Mouse (Mus musculus): Measurements from ENCODE around the gene Usp34. TPM values are rescaled to one million over a fixed set of nuclear protein-coding genes. Genes with fewer than 3 reads are reported as not detected.
"Not testable (repeated sequence)": the region's sequence is repeated elsewhere in the genome, so short reads cannot be mapped to it uniquely, and the experiment has no call there.

The Usp34 gene
- polyA plus RNA-seq, 1 experiment from 2014 or later, result 25.5 TPM

DNA sequence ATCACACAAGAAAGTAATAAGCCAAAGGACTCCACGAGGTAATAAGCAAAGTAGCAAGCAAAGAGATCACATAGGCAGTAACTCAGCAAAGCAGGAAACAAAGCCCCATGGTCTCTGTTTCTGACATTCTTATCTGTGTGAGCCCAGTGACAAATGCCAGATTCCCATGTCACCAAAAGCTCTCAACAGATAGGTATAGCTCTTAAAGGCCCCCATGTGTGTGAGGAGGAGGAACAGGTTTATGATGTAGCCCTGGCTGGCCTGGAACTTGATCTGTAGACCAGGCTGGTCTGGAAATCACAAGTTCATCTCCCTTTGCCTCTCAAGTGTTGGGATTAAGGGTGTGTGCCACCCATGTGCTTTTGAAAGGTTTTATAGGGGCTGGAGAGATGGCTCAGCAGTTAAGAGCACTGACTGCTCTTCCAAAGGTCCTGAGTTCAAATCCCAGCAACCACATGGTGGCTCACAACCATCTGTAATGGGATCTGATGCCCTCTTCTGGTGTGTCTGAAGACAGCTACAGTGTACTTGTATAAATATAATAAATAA, 53.1 kb downstream of the Usp34 start:
- H3K27me3 ChIP-seq; H3K27ac ChIP-seq (replicated peaks); H3K4me2 ChIP-seq (replicated peaks); H3K4me3 ChIP-seq (replicated peaks); ATAC-seq (ENCODE audit: insufficient number of reproducible peaks, low FRiP score, low TSS enrichment, low read depth); H3K9ac ChIP-seq; H3K4me1 ChIP-seq; H3K9me3 ChIP-seq (replicated peaks): not testable (repeated sequence)
- 77% methylated on average over 1 of the region's 1 CpGs for WGBS
- H3K36me3 ChIP-seq, result peaks cover 39% of the 10 kb centered on the region

DNA sequence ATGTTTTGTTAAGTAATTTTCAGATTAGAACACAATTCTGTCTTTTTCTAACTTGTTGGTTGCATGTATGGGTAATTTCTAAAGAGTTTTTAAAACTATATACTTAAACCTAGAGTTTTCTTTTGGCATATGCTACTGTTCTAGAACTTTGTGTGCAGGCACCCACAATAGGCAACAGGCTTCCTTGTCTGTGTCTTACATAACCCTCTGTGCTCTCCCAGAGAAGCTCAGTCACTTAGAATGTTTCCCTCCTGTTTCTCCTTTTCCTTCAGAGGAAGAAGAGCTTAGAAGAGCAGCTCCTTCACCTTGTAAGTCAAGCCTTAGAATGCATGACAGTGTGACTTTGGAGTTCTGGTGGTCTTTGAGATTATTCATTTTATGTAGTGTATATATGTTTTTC, 55.6 kb downstream of the Usp34 start:
- Histone ChIP-seq H3K4me3 (replicated peaks) (no peak overlapping the region), H3K27me3 (no peaks in the 10 kb centered on the region), H3K36me3 (peaks cover 31% of the 10 kb centered on the region), H3K9ac (no peak overlapping the region), H3K4me2 (replicated peaks) (no peak overlapping the region), H3K27ac (replicated peaks) (no peak overlapping the region), H3K4me1 (no peaks in the 10 kb centered on the region), H3K9me3 (replicated peaks) (no peaks in the 10 kb centered on the region)
- no peak for ATAC-seq (ENCODE audit: insufficient number of reproducible peaks, low FRiP score, low TSS enrichment, low read depth)

DNA sequence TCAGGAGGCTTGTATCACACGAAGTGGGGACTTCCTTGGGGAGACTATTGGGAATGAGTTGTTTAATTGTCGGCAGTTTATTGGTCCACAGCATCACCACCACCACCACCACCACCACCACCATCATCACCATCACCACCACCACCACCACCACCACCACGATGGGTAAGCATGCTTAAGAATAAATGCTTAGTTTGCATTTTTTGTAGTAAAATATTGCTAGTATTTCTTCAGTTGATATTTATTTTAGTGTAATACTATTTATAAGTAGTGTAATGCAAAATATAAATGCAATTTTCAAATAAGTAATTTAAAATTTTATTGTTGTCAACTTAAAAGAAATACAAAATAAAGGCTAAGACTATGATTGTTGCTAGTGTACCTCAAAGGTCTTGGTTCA, 57.7 kb downstream of the Usp34 start:
- Histone ChIP-seq H3K4me2 (replicated peaks) (no peak overlapping the region), H3K4me3 (replicated peaks) (no peak overlapping the region), H3K27me3 (no peaks in the 10 kb centered on the region), H3K9me3 (replicated peaks) (no peaks in the 10 kb centered on the region), H3K36me3 (peaks cover 30% of the 10 kb centered on the region), H3K27ac (replicated peaks) (no peak overlapping the region), H3K4me1 (no peaks in the 10 kb centered on the region), H3K9ac (no peak overlapping the region)
- no peak for ATAC-seq (ENCODE audit: insufficient number of reproducible peaks, low FRiP score, low TSS enrichment, low read depth)
- 91% methylated on average over 3 of the region's 3 CpGs for WGBS

DNA sequence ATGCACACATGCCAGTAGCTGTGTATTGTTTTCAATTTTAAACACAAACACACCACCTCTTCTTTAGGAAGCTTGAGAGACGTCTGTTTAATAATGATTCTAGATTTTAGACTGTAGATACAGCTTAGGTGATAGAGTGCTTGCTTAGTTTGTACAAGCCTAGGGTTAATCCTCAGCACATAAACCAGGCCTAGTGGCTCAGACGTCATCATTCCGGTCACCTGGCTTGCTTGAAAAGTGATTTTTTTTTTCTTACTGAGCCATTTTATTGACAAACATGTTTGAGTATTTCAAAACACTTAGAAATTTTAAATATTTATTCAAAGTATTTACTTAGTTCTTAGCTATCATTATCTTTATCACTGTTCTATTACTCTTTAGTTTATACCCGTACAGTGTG, 65.3 kb downstream of the Usp34 start:
- WGBS, result 90% methylated on average over 4 of the region's 4 CpGs
- Histone ChIP-seq H3K27me3 (no peaks in the 10 kb centered on the region), H3K9ac (no peak overlapping the region), H3K4me2 (replicated peaks) (no peak overlapping the region), H3K4me1 (no peaks in the 10 kb centered on the region), H3K36me3 (peaks cover 29% of the 10 kb centered on the region), H3K27ac (replicated peaks) (no peak overlapping the region), H3K9me3 (replicated peaks) (no peaks in the 10 kb centered on the region), H3K4me3 (replicated peaks) (no peak overlapping the region)
- ATAC-seq (ENCODE audit: insufficient number of reproducible peaks, low FRiP score, low TSS enrichment, low read depth), result no peak

DNA sequence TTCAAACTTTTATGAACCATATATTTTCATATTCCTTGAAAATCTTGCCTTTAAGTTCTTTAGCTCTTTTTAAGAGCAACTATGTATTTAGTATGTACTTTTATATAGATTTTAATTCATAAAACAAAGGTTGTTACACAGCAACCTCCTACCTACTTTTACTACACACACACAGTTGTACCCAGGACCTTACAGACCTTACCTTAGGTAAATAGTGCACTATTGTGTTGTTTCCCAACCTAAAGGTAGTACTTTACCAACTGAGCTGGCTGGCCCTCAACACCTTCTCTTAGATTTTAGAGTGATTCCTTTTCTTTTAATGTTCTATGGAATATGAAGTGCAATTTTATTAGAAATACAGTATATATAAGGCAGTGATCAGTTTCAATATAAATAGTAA, 65.8 kb downstream of the Usp34 start:
- Histone ChIP-seq H3K4me2 (replicated peaks) (no peak overlapping the region), H3K36me3 (peaks cover 32% of the 10 kb centered on the region), H3K4me1 (no peaks in the 10 kb centered on the region), H3K9me3 (replicated peaks) (no peaks in the 10 kb centered on the region), H3K9ac (no peak overlapping the region), H3K27ac (replicated peaks) (no peak overlapping the region), H3K4me3 (replicated peaks) (no peak overlapping the region), H3K27me3 (no peaks in the 10 kb centered on the region)
- ATAC-seq (ENCODE audit: insufficient number of reproducible peaks, low FRiP score, low TSS enrichment, low read depth), result no peak

DNA sequence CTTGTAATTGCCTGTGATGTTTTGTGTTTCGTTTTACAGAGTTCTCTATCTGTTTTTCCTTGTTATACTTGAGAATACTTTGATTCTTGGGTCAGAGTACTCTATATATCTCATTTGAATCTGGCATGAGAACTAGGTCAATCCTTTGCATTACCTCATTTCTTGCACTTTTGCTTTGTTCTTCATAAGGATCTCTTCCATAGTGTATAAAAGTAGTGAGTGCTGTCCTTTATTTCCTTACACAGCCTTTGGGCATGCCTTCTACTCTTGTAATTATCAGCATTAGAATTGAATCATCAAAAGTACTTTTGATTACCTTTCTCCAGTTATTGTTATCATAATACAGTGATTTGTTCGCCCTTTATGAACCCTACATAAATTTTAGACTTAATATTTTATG, 73.4 kb downstream of the Usp34 start:
- Histone ChIP-seq H3K9ac (no peak overlapping the region), H3K9me3 (replicated peaks) (no peaks in the 10 kb centered on the region), H3K4me2 (replicated peaks) (no peak overlapping the region), H3K4me3 (replicated peaks) (no peak overlapping the region), H3K36me3 (peaks cover 26% of the 10 kb centered on the region), H3K4me1 (no peaks in the 10 kb centered on the region), H3K27ac (replicated peaks) (no peak overlapping the region), H3K27me3 (no peaks in the 10 kb centered on the region)
- WGBS, result 79% methylated on average over 2 of the region's 2 CpGs
- no peak for ATAC-seq (ENCODE audit: insufficient number of reproducible peaks, low FRiP score, low TSS enrichment, low read depth)

DNA sequence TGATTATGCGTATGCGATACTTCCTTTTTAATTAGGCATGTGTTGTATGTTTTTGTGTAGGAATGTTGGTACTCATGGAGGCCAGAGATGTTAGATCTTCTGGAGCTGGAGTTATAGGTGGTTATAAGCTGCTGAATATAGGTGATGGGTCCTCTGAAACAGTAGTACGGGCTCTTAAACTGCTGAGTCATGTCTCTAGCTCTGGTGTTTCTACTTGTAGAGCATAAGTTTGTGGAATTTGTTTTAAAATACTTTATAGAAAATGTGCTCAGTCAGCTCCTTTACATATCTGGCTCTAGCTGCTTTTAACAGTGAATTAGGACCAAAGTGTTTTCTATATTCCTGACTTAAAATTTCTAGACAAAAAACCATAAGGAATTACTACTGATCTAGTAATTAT, 73.9 kb downstream of the Usp34 start:
- H3K9me3 ChIP-seq (replicated peaks), result no peaks in the 10 kb centered on the region
- no peak overlapping the region for H3K9ac ChIP-seq
- WGBS, result 76% methylated on average over 3 of the region's 3 CpGs
- no peaks in the 10 kb centered on the region for H3K4me1 ChIP-seq
- no peaks in the 10 kb centered on the region for H3K27me3 ChIP-seq
- no peak overlapping the region for H3K27ac ChIP-seq (replicated peaks)
- H3K4me2 ChIP-seq (replicated peaks), result no peak overlapping the region
- no peak for ATAC-seq (ENCODE audit: insufficient number of reproducible peaks, low FRiP score, low TSS enrichment, low read depth)
- peaks cover 22% of the 10 kb centered on the region for H3K36me3 ChIP-seq
- no peak overlapping the region for H3K4me3 ChIP-seq (replicated peaks)

DNA sequence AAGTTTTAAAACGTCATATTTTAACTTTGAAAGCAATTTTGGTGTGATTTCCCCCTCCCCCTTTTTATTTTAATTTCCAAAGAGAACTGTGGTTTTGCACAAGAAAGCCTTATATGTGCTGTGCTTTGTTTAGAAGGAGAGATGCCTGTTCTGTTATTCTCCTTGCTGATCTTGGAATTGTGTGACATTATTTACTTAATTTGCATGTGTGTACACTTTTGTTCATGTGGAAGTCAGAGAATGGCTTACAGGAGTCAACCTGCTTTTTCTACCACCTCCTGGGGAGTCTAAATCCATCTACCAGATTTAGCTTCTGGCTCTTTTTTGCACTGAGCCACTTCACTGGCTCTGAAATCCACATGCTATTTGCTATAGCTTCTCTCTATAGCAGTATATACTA, 76.1 kb downstream of the Usp34 start:
- Histone ChIP-seq H3K27ac (replicated peaks) (no peak overlapping the region), H3K4me2 (replicated peaks) (no peak overlapping the region), H3K36me3 (peaks cover 18% of the 10 kb centered on the region), H3K9me3 (replicated peaks) (no peaks in the 10 kb centered on the region), H3K4me3 (replicated peaks) (no peak overlapping the region), H3K27me3 (no peaks in the 10 kb centered on the region), H3K9ac (no peak overlapping the region), H3K4me1 (no peaks in the 10 kb centered on the region)
- WGBS, result 83% methylated on average over 1 of the region's 1 CpGs
- no peak for ATAC-seq (ENCODE audit: insufficient number of reproducible peaks, low FRiP score, low TSS enrichment, low read depth)

DNA sequence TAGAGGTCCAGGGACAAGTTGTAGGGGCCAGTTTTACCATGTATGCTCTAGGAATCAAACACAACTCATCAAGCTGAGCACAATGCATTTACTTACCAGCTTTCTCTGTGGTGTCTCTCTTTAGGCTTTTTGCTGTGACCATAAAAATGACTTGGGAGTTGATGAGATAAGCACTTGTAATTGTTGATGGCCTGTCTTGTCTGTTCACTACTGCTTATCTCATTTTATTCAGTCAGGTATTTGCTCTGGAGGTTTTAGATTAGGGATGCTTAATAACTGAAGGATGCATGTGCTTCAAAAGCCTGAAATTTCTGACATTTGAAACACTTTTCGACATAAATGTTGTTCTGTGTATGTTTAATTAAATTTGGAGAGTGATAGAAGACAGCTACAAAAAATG, 83.0 kb downstream of the Usp34 start:
- H3K27me3 ChIP-seq, result no peaks in the 10 kb centered on the region
- no peak for ATAC-seq (ENCODE audit: insufficient number of reproducible peaks, low FRiP score, low TSS enrichment, low read depth)
- H3K9ac ChIP-seq, result no peak overlapping the region
- H3K4me3 ChIP-seq (replicated peaks), result no peak overlapping the region
- H3K4me2 ChIP-seq (replicated peaks), result no peak overlapping the region
- H3K4me1 ChIP-seq, result no peaks in the 10 kb centered on the region
- peaks cover 34% of the 10 kb centered on the region for H3K36me3 ChIP-seq
- no peaks in the 10 kb centered on the region for H3K9me3 ChIP-seq (replicated peaks)
- H3K27ac ChIP-seq (replicated peaks), result no peak overlapping the region
- 77% methylated on average over 1 of the region's 1 CpGs for WGBS

DNA sequence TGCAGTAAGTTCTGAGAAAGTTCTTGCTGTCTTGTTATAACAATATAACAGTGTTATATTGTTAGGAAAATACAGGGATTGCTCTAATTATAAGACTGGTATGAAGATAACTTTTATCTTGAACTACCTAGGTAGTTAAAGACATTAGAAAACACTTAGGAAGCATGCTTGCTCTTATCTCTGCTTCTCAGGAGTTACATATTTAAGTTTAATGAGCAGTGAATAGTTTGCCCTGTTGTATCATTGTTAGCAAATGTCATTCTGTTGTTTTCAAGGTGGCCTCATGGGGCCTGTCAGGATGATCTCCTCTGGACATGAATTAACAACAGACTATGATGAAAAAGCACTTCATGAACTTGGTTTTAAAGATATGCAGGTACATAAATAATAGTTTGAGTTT, 85.9 kb downstream of the Usp34 start:
- no peak overlapping the region for H3K9ac ChIP-seq
- no peak overlapping the region for H3K4me2 ChIP-seq (replicated peaks)
- peaks cover 60% of the 10 kb centered on the region for H3K36me3 ChIP-seq
- H3K27me3 ChIP-seq, result no peaks in the 10 kb centered on the region
- no peaks in the 10 kb centered on the region for H3K9me3 ChIP-seq (replicated peaks)
- no peak overlapping the region for H3K4me3 ChIP-seq (replicated peaks)
- ATAC-seq (ENCODE audit: insufficient number of reproducible peaks, low FRiP score, low TSS enrichment, low read depth), result no peak
- H3K4me1 ChIP-seq, result no peaks in the 10 kb centered on the region
- H3K27ac ChIP-seq (replicated peaks), result no peak overlapping the region

DNA sequence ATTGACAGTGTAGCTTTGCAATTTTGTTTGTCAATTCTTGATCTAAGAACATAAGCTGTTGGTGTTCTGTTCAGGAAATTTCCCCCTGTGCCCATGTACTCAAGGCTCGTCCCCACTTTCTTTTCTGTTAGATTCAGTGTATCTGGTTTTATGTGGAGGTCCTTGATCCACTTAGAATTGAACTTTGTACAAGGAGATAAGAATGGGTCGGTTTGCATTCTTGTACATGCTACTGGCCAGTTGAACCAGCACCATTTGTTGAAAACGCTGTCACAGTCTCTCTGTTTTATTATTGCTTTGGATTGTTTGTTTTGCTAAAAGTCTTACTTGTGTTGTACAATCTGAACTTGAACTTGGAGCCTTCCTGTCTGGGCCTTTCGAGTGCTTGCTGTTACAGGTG, 89.9 kb downstream of the Usp34 start:
- Histone ChIP-seq H3K27me3 (no peaks in the 10 kb centered on the region), H3K4me3 (replicated peaks) (no peak overlapping the region), H3K9me3 (replicated peaks) (no peaks in the 10 kb centered on the region), H3K9ac (no peak overlapping the region), H3K27ac (replicated peaks) (no peak overlapping the region), H3K4me1 (no peaks in the 10 kb centered on the region), H3K4me2 (replicated peaks) (no peak overlapping the region), H3K36me3 (peaks cover 61% of the 10 kb centered on the region)
- no peak for ATAC-seq (ENCODE audit: insufficient number of reproducible peaks, low FRiP score, low TSS enrichment, low read depth)
- 88% methylated on average over 4 of the region's 4 CpGs for WGBS

DNA sequence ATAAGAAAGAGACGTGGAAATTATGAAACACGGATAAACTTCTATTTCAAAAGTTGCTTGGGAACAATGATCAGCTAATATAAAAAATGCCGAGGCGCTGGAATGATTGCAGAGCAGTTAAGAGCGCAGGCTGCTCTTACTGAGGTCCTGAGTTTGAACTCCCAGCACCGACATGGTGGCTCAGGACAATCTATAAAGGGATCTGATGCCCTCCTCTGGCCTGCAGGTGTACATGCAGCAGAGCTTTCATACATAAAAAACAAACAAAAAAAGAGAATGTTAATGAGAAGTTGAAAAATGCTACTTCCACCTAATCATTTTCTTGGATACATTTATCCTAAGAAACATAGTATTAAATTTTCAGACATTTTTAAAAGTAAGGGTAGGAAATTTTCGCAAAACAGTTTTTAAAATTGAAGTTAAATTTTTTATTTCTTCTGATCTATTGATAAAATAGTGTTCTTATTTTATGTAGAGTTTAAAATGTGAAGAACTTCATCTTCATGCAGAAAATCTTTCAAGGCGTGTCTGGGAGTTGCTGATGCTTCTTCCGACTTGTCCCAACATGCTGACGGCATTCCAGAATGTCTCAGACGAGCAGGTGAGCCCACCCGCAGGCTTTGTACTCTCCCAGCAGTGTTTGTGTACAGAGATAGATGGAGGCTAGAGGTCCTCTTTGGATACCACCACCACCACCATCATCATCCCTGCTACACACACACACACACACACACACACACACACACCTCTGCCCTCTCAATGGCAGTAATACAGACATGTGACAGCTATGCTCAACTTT, 94.5 kb downstream of the Usp34 start:
- Histone ChIP-seq H3K4me3 (replicated peaks) (no peak overlapping the region), H3K9ac (no peak overlapping the region)
- WGBS, result 78% methylated on average over 12 of the region's 12 CpGs

More for the DNA sequence above, 94.5 kb downstream of the Usp34 start:
- ATAC-seq (ENCODE audit: insufficient number of reproducible peaks, low FRiP score, low TSS enrichment, low read depth), result no peak
- Histone ChIP-seq H3K27ac (replicated peaks) (no peak overlapping the region), H3K36me3 (peaks cover 44% of the 10 kb centered on the region), H3K4me2 (replicated peaks) (no peak overlapping the region), H3K9me3 (replicated peaks) (no peaks in the 10 kb centered on the region), H3K27me3 (no peaks in the 10 kb centered on the region), H3K4me1 (no peaks in the 10 kb centered on the region)
